Mouse (Mus musculus) lung, postnatal 0 days (tissue): ENCODE data around the gene Kif2c. TPM values are rescaled to one million over a fixed set of nuclear protein-coding genes. Genes with fewer than 3 reads are reported as not detected.

Experiments
- ATAC-seq: fragments of 200-750 bp; cut with Nextera tagmentation; 2 replicates; pipeline ENCODE4 v1.8.0; 2017; ENCODE audit warnings: moderate library complexity
- DNase-seq: peaks from one replicate; pipeline ENCODE4 v3.0.0-alpha.2; 2016; ENCODE audit warnings: low spot score
- H3K27ac ChIP-seq: fragments of 300-500 bp; sonication (generic); 2 replicates; pipeline ENCODE4 v1.5.1; 2014; ENCODE audit warnings: antibody characterized with exemption, mild to moderate bottlenecking, low read length, mixed read lengths
- H3K27me3 ChIP-seq: fragments of 300-500 bp; sonication (generic); replicated peaks from 2 replicates; pipeline ENCODE4 v1.6.1; 2014; ENCODE audit warnings: low read length, mixed read lengths; ENCODE audit not compliant: insufficient read depth
- H3K36me3 ChIP-seq: fragments of 300-500 bp; sonication (generic); 2 replicates; pipeline ENCODE4 v1.6.1; 2014; ENCODE audit warnings: low read length, mixed read lengths; ENCODE audit not compliant: insufficient read depth
- H3K4me1 ChIP-seq: fragments of 300-500 bp; sonication (generic); 2 replicates; pipeline ENCODE4 v1.6.1; 2014; ENCODE audit warnings: antibody characterized with exemption, low read depth, low read length, mixed read lengths; ENCODE audit not compliant: insufficient read depth
- H3K4me2 ChIP-seq: fragments of 300-500 bp; sonication (generic); replicated peaks from 2 replicates; pipeline ENCODE4 v1.6.1; 2014; ENCODE audit warnings: low read depth, mild to moderate bottlenecking, low read length, moderate library complexity, mixed read lengths
- H3K4me3 ChIP-seq: fragments of 300-500 bp; sonication (generic); 2 replicates; pipeline ENCODE4 v1.5.1; 2014; ENCODE audit warnings: low read depth, low read length
- H3K9ac ChIP-seq: fragments of 300-500 bp; sonication (generic); replicated peaks from 2 replicates; pipeline ENCODE4 v1.6.1; 2014; ENCODE audit warnings: low read depth, mild to moderate bottlenecking
- H3K9me3 ChIP-seq: fragments of 300-500 bp; sonication (generic); 2 replicates; pipeline ENCODE4 v1.6.1; 2016; ENCODE audit warnings: low read length, mixed read lengths
- CTCF ChIP-seq: IDR thresholded peaks from 2 replicates; pipeline ENCODE4 v1.5.1; 2016; ENCODE audit warnings: antibody characterized with exemption, mild to moderate bottlenecking
- EP300 ChIP-seq: IDR thresholded peaks from 2 replicates; pipeline ENCODE4 v1.6.1; 2016; ENCODE audit warnings: antibody characterized with exemption, mild to moderate bottlenecking, control low read depth
- WGBS: fragments of 180-500 bp; shearing (Covaris S2); extraction: QIAGEN DNeasy Blood & Tissue Kit; methylation state at CpG from one replicate; pipeline ENCODE4 v1.1.7; 2014; 5-methylcytosine and 5-hydroxymethylcytosine counted together
- microRNA-seq: library from miRNA; unstranded; fragments of <30 nt; microRNA quantifications from one replicate; pipeline ENCODE4, GENCODE M21; 2016
- polyA plus RNA-seq: library from polyadenylated mRNA; unstranded; fragments of >200 nt; fragmentation: Nextera tagmentation; extraction: Ambion mirVana; gene quantifications from 2 replicates; pipeline ENCODE4 v1.2.1, GENCODE M21; 2015

Gene Kif2c
- polyA plus RNA-seq, 1 experiment from 2014 or later = 2.0 TPM

DNA sequence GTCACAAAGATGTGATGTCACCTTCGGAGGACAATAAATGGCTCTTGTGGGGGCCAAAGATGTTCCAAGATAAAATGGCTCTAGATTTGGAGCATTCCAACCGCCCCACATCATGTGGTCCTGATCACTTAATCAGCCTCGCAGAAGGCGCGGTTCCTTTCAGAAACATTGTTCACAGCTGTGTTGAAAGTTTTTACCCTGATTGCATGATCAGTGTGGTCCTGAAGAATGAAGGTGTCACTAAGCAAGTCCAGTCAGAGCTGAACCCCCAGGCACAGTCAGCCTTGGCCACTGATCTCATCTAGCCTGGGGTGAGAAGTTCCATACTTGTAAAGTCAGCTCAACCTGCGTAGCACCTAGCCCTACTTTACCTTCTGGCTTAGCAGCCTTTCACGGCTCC is 64.5 kb downstream of the Kif2c start:
- WGBS = 87% methylated on average over 7 of the region's 7 CpGs

DNA sequence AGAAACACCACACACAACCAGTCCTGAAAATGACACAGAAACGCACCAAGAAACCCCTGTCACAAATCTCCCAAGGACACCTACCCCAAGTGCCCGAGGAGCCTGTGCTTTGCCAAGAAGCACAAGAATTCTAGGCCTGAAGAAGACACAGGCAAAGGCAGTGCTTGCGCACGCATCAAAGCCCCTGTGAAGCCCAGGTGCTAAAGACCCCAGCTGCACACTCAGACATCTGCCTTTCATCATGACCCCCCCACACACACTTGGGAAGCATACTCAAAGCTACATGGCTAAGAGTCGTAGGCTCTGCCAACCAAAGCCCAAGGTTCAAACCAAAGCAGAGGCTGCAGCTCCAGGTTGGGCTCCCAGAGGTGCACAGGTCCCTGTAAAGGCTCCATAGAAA is 66.8 kb downstream of the Kif2c start:
- DNase-seq = no peak
- Histone ChIP-seq H3K4me3 (no peak overlapping the region), H3K27ac (no peak overlapping the region), H3K4me1 (no peaks in the 10 kb centered on the region; the same call in 1 of the 2 replicates), H3K4me2 (no peak overlapping the region), H3K9me3 (no peaks in the 10 kb centered on the region), H3K9ac (no peak overlapping the region), H3K36me3 (no peaks in the 10 kb centered on the region), H3K27me3 (no peaks in the 10 kb centered on the region)
- no peak for ATAC-seq
- TF ChIP-seq CTCF (no peak), EP300 (no peak)
- 87% methylated on average over 5 of the region's 5 CpGs for WGBS

More for the DNA sequence above, 64.5 kb downstream of the Kif2c start:
- Histone ChIP-seq H3K9ac (no peak overlapping the region), H3K27me3 (no peaks in the 10 kb centered on the region), H3K36me3 (no peaks in the 10 kb centered on the region), H3K4me2 (no peak overlapping the region), H3K27ac (no peak overlapping the region), H3K9me3 (no peaks in the 10 kb centered on the region), H3K4me1 (no peaks in the 10 kb centered on the region; the same call in 1 of the 2 replicates), H3K4me3 (no peak overlapping the region)
- ATAC-seq = no peak
- no peak for DNase-seq
- TF ChIP-seq EP300 (no peak), CTCF (no peak)

- ATAC-seq = no peak
- H3K27ac ChIP-seq = no peak overlapping the region
- DNase-seq = no peak
- no peaks in the 10 kb centered on the region for H3K9me3 ChIP-seq
- WGBS = 94% methylated on average over 1 of the region's 1 CpGs
- no peak for TF ChIP-seq CTCF
- TF ChIP-seq EP300 = no peak
- H3K4me1 ChIP-seq = no peaks in the 10 kb centered on the region
- H3K4me2 ChIP-seq = no peak overlapping the region
- H3K9ac ChIP-seq = no peak overlapping the region
- no peaks in the 10 kb centered on the region for H3K36me3 ChIP-seq
- H3K4me3 ChIP-seq = no peak overlapping the region
- no peaks in the 10 kb centered on the region for H3K27me3 ChIP-seq
Observed at GRCm38 (mm10) chr4:117113237-117113636, 69.2 kb downstream of the Kif2c start.

GRCm38 (mm10) chr4:117110985-117111384 is 71.5 kb downstream of the Kif2c start:
- H3K36me3 ChIP-seq = no peaks in the 10 kb centered on the region
- no peak overlapping the region for H3K4me3 ChIP-seq
- no peaks in the 10 kb centered on the region for H3K9me3 ChIP-seq
- ATAC-seq (no peak), DNase-seq (no peak)
- TF ChIP-seq EP300 = no peak
- no peak for TF ChIP-seq CTCF
- no peaks in the 10 kb centered on the region for H3K27me3 ChIP-seq
- no peaks in the 10 kb centered on the region for H3K4me1 ChIP-seq
- 90% methylated on average over 11 of the region's 11 CpGs for WGBS
- no peak overlapping the region for H3K9ac ChIP-seq
- no peak overlapping the region for H3K27ac ChIP-seq
- H3K4me2 ChIP-seq = no peak overlapping the region

GRCm38 (mm10) chr4:117110249-117110648 is 72.2 kb downstream of the Kif2c start:
- whole genome bisulfite sequencing = 92% methylated on average over 13 of the region's 13 CpGs
- Histone ChIP-seq H3K4me2 (no peak overlapping the region), H3K36me3 (no peaks in the 10 kb centered on the region), H3K4me1 (no peaks in the 10 kb centered on the region), H3K4me3 (no peak overlapping the region), H3K27me3 (no peaks in the 10 kb centered on the region), H3K9ac (no peak overlapping the region), H3K9me3 (no peaks in the 10 kb centered on the region), H3K27ac (no peak overlapping the region)
- no peak for TF ChIP-seq EP300
- no peak for TF ChIP-seq CTCF
- DNase-seq (no peak), ATAC-seq (no peak)

Small RNA genes lying within 50 kb of the gene (microRNA-seq; reads per million reads assigned to microRNA genes)
- not detected for gene Gm22398

Other genes with a start within 250 kb of the Kif2c start
- gene Urod, start 188.2 kb downstream of the Kif2c start, polyA plus RNA-seq = 76.6 and 82.0 TPM in 2 replicates
- 9.6 and 10.2 TPM in 2 replicates for gene Hectd3, start 187.3 kb downstream of the Kif2c start, polyA plus RNA-seq
- gene Eif2b3, start 163.2 kb downstream of the Kif2c start, polyA plus RNA-seq = 21.9 and 24.7 TPM in 2 replicates
- 3.6 and 4.0 TPM in 2 replicates for gene Ptch2, start 86.6 kb downstream of the Kif2c start, polyA plus RNA-seq
- gene Btbd19, start 56.9 kb downstream of the Kif2c start, polyA plus RNA-seq = 3.8 and 4.3 TPM in 2 replicates
- gene Tctex1d4, start 55.8 kb downstream of the Kif2c start, polyA plus RNA-seq = 26.1 and 27.2 TPM in 2 replicates
- gene Plk3, start 48.7 kb downstream of the Kif2c start, polyA plus RNA-seq = 4.0 and 5.0 TPM in 2 replicates
- gene Rps8, start 26.4 kb downstream of the Kif2c start, polyA plus RNA-seq = 633 and 681 TPM in 2 replicates
- 23.5 and 27.6 TPM in 2 replicates for gene Tmem53, start 69.3 kb upstream of the Kif2c start, polyA plus RNA-seq
- gene Armh1, start 69.5 kb upstream of the Kif2c start, polyA plus RNA-seq = 3.8 and 5.0 TPM in 2 replicates